Mouse (Mus musculus): Measurements from ENCODE around the gene Reg3a.

- TF ChIP-seq CTCF (IDR thresholded peaks at IDR 0.05; ENCODE audit: control insufficient read depth, insufficient read depth, low read length) (no peak), POLR2A (IDR thresholded peaks at IDR 0.05; ENCODE audit: borderline replicate concordance, control insufficient read depth, low read depth, low read length) (no peak)
Measured at GRCm38 (mm10) chr6:78378765-78379164, 1.7 kb upstream of the Reg3a start, which contains the start of gene Reg3d.

Measured in bone marrow, adult 2 months (tissue).